Mouse (Mus musculus) embryonic fibroblast, embryonic 13.5 days (primary cell): ENCODE data around the gene Rras.
"Not testable (repeated sequence)": the region's sequence is repeated elsewhere in the genome, so short reads cannot be mapped to it uniquely, and the experiment has no call there.

Source experiments
- CTCF ChIP-seq: IDR thresholded peaks from 2 replicates; pipeline ENCODE4 v1.5.1; 2011; ENCODE audit warnings: mild to moderate bottlenecking, control low read depth, low read length, moderate library complexity, borderline replicate concordance; ENCODE audit not compliant: insufficient read depth
- POLR2A ChIP-seq: IDR thresholded peaks from 2 replicates; pipeline ENCODE4 v1.6.1; 2011; ENCODE audit warnings: low read depth, mild to moderate bottlenecking, control low read depth, low read length, moderate library complexity

DNA sequence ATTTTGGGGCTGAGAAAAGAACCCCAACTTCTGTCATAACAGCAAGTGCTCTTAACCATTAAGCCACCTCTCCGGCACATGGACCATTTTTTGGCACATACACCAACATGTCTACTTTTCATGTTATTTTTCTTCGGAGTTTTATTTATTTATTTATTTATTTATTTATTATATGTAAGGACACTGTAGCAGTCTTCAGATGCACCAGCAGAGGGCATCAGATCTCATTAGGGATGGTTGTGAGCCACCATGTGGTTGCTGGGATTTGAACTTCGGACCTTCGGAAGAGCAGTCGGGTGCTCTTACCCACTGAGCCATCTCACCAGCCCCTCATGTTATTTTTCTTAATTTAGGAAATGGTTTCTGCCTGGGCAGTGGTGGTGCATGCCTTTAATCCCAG is 6.0 kb downstream of the Rras start:
- not testable (repeated sequence) for TF ChIP-seq CTCF, POLR2A
